Mouse (Mus musculus) cerebellum, adult 18-20 months (tissue): ENCODE data around the gene Sh3rf1.

Source experiments
- DNase-seq, 2 experiments: peaks; one replicate each; pipeline ENCODE4 v3.0.0; 2021

Gene Sh3rf1

DNA sequence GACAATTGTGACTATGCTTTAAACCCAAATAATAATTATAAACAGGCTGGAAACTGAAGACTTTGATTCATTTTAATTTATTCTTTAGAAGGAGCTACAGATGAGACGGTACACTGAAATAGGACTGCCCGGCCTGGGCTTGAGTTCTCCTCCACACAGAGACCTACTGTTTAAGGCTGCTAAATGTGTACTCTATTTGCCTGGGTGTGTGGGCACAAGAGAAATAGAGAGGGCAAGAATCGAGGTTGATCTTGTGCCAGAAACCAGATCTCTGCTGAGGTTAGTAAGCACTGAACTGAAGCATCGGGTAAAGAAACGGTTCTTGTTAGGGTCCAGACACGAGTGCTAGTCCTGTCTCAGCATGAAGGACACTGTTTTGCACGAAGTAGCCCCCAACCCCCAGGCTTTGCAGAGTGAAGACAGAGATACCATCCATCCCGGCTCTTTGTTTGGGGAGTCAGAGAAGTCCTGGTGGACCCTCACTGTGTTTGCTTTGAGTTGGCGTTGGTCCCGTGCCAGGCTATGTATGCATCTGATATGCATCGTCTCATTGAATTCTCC is 64.4 kb downstream of the Sh3rf1 start:
- DNase-seq = no peak

DNA sequence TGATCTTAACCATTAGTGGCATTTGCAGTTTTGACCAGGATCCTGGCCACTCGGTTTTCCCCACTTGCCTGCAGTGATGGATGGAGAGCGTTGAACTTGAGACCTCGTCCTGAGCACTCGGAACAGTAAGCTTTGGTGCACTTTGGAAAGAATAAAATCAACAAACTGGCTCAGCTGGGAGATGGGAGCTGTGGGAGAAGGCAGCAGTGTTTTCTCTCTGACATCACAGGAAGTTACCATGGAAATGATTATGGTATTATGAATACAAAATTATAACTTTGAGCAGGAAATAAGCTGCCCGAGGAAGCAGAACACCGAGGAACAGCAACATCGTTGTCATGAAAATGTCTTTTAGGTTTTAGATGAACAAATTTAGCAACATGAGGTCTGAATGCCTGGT is 65.0 kb downstream of the Sh3rf1 start:
- DNase-seq = no peak

DNA sequence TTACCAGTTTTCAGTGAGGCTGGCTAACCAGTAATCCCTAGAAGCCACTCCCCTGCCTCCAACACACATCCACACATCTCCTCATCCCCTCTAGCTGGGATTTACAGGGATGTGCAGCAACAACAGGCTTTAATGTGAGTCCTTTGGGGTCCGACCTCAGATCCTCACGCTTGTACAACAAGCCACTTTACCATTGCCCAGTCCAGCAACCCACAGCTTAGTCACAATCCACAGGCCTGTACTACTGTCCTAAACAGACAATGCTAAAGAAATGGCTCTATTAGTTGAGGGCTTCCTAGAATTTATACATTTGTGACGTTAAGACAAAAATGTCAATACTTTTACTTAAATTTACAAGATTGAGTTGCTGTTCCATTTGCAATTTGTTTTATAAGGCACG is 71.4 kb downstream of the Sh3rf1 start:
- no peak for DNase-seq

DNA sequence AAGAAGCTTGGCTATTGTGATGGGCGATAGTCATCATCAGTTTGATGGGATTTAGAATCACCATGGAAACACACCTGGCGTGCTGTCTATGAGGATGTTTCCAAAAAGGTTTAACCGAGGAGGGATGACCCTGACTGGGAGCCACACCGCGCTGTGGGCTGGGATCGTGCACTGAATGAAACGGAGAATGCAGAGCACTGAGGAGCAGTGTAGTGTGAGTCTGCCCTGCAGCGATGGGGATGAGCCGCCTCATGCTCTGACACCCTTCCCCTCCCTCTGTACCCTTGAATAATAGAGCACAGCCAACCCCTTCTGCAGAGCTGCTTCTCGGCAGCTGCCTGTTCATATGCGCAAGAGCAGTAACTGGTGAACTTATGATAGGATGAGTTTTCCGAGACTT is 71.8 kb downstream of the Sh3rf1 start:
- DNase-seq = no peak

DNA sequence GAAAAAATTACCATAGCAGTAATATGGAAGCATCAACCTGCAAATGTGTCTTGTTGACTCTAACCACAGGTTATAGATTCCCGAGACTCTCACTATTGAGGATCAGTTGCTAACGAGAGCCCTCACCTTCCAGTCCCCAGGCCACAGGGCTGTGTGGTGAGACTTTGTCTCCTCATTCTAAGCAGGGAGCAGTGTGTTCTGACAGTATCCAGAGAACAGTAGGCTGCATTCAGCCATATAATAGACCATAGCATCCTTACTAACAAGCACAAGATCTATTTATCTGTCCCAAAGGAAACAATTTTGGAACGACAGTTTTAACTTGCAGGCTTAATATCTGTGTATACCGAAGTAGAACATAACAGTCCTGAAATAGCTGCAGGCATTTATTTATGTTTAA is 75.2 kb downstream of the Sh3rf1 start:
- no peak for DNase-seq

DNA sequence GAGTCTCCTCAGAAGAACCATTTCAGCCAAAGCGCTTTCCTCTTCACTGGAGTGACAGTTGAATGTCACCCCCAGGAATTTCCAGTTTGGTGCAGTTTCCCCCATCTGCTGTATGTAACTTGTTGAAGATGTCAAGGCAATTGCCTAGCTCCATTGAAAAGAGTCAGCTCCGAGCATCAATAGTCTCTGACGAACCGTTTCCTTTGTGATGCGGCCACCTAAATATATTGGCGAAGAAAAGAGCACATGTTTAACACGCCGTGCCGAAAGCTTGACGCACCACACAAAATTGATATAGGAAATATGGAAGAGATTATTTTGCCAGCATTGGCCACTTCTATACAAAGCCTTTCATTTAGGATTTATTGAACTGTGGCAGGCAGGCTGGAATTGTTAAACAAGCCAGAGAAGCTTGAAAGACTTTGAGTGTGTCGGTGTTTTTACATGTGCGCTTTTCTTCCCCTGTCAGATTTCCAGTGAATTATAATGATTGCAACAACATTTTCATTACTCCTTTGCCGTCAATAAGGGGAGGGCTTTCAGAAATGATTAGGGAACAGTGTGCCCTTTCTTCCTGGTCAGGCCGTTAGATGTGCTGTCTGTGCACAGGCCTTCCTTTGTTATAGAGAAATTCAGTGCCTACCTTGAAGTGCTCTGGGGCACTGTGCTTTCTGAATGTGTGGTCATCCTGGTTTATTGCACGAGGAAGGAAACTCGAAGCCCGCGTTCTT is 77.8 kb downstream of the Sh3rf1 start:
- no peak for DNase-seq

DNA sequence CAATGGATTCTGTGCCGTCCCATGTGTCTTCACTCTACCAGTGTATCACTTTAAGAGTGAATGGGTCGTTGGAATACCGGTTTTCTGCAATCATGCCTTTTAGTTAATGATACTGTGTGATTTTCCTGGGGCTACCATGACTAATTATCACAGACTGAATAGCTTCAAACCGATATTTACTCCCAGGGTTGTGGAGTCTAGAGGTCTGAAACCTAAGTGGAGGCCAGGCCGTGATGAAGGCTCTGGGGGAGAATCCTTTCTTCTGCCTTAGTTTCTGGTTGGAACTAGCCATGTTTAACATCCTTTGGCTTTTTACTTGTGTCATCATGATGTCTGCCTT is 78.3 kb downstream of the Sh3rf1 start:
- DNase-seq = no peak

DNA sequence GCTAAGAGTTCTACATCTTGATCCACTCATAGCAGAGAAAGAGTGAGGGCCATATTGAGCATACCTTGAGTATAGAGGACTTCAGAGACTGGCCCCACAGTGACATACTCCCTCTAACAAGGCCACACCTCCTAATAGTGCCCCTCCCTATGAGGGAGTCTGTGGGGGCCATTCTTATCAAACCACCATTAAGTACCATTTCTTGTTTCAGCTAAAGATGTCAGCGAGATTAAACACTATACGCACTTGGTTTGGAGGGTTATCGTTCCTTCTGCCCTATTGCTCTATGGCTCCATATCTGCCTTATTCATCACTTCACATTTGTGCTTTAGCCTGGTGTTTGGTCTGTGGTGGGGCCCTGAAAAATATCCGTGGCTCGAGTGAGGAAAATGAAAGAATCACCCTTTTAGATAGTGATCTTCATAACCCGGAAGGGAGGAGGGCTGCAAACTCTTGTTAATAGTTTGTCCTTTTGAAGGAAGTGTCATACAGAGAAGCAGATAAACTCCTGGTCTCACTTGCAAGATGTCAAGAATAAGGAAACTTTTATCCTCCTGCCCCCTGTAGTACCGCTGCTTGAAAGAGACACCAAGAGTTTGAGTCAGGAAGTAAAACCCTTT is 81.9 kb downstream of the Sh3rf1 start:
- no peak for DNase-seq

DNA sequence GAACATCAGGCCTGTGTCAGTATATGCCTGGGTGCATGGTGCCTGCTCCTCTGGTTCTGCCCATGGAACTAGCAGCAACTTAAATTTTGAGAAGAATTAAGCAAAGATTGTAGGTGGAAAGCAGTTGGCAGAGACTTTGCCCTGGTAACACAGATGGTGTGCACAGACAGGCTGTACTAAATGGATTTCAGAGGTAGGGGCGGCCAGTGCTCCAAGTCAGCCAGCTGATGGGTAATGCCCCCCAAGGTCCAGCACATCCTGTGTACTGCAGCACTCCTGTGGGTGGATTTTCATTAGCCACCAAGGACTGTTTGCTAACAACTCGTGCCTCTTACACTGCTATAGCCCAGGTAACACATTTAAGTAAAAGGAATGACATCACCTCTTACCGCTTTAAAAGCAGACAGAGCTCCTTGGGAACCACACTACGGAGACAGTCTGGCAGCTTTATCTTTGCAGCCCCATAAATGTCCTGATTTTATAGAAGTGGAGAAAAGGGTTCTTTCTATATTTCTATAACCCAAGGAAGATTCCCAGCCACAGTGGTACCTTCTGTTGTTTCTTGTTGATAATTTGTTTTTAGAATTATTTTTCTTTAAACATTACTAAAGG is 82.9 kb downstream of the Sh3rf1 start:
- DNase-seq = no peak

DNA sequence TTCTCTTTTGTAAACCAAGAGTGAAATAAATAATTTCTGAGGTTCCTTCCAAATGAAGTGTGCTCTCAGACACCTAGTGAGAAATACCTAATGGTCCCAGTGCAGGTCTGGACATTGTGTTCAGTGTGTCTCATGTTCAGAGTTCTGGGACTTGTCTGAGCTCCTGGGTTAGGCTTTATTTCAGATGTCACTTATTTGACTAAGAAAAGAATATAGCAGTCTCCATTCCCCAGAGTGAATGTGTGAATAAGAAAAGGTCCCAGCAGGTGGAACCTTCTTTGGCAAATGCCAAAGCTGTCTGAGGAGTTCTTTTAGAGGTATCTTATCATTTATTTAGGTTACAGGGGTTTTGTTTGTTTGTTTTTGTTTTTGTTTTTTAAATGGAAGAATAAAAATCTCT is 85.2 kb downstream of the Sh3rf1 start:
- DNase-seq = no peak

DNA sequence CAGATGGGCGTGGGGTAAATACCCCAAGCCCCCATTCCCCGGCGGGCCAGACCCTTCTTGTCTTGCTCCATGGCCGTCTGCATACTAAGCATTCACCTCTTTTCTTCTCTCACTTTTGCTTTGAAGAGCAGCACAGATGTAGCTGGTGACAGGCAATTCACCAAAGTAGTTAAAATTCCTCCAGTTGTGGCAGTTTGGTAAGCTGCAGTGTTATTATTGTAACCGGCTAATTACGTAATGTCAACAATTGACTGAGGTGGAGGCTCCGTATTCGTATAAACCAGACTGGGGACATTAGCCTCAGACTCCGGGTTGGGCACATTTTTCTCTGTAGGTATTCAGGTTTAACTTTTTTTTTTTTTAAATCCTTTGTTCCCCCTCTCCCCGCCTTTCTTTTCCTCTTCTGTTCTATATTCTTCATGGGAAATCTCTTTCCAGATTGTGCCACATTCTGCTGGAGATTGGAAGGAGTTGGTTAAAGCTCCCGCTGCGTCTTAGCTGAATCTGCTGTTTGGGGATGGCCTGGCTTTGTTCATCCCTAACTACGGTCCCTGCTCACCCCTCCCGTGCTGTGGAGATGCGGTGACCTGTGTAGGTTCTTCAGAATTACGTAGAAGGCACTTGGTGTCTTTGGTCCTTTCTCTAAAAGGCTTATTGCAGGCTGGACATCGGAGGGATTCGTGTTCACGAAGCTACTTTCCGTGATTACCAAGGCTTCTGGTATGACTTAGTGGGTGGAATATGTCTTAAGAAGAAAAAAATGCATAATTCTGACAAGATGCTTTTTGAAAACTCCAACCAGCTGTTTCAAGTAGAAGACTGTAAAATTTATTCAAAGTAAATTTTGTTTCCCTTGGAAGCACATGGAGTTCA is 86.1 kb downstream of the Sh3rf1 start:
- DNase-seq = no peak

DNA sequence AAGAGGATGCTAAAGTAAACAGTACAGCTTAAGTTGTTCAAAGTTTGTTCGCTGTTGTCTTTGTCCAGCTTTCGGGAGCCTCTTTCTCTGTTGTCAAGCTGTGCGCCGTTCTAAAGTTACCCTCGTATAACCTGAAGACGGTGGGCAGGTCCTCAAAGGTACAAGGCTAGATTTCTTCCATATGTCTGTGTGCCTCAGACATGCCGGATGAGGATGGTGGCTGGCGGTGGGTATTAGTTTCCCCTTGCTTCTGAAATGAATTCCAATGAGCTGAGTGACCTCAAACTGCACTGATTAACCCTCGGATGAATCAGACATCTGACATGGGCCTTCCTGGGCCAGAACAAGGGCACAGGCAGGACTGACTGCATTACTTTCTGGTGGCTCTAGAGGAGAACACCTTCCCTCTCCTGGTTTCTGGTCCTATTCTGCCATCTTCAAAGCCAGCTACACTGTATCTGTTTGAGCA is 86.8 kb downstream of the Sh3rf1 start:
- DNase-seq = no peak

DNA sequence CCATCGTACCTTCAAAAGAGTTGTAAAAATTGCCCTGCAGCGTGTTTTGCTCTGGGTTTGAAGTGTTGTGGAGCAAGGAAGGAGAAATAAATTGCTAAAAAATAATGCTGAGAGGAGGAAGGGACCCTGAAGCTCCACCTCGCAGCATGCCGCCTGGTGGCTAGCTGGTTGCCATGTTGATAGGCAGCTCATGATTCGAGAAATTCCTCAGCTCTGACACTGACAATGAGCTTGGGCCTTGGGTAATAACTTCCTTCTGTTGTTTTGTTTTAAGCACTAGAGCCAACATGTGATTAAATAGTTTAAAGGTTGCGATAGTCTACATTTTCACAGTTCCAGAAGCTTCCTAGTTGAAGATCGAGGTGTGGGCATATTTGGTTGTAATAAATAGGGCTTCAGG is 89.3 kb downstream of the Sh3rf1 start:
- no peak for DNase-seq

DNA sequence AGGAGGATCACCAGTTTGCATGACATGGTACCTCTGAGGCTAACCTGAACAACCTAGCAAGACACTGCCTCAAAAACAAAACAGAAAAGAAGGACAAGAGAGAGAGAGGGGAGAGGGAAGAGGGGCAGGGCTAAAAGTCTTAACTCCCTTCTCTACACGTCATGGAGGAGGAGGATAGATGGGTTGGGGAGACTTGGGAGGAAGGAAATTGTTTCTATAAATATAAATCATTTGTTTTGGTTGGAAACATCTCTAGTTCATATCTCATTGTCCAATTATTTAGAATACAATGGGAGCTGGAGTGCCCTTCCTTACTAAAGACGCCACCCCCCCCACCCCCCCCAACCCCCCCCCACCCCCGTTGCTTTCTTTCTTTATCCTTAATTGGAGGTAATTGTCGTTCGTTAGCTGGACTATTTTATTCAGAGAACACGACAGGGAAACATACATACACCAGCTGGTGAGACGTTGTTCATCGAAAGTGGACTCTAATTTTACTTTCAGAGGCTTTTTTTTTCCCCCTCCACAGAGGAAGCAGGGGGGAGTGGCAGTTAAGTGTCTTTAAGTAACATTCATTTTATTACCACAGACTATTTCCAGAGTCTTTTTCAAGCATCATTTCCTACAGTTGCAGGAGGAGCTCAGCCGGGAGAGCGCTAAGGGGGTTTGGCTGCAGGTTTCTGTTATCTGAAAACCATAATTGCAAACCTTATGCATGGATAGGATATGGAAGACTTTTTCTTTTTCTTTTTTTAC is 92.5 kb downstream of the Sh3rf1 start:
- no peak for DNase-seq

DNA sequence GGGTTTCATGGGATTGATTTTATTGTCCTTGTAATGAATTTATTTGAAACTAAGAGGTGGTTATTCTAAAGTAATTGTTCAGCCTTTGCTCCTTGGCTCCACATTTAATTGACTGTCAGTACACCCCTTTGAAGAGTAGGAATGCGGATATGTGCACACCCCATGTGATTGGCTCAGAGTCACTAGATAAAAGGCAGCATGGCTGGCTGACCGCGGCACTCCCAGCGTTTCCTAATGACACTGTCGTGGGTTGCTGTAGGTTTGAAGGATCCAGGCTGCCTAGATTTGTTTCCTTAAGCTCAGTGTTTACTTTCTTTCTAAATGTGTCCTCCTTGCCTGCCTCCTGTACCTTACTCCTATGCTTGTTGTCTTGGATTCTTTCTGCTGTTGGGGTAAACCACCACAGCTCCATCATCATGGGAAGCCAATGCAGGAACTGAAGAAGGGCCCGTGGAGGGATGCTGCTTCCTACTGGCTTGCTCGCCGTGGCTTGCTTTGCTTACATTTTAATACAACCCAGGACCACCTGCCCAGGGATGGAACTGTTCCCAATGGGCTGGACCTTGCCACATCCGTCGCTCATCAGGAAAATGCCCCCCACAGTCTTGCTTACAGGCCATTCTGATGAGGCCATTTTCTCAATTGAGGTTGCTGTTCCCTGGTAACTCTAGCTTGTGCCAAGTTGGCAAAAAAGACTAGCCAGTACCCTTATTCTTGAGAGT is 93.3 kb downstream of the Sh3rf1 start:
- no peak for DNase-seq

DNA sequence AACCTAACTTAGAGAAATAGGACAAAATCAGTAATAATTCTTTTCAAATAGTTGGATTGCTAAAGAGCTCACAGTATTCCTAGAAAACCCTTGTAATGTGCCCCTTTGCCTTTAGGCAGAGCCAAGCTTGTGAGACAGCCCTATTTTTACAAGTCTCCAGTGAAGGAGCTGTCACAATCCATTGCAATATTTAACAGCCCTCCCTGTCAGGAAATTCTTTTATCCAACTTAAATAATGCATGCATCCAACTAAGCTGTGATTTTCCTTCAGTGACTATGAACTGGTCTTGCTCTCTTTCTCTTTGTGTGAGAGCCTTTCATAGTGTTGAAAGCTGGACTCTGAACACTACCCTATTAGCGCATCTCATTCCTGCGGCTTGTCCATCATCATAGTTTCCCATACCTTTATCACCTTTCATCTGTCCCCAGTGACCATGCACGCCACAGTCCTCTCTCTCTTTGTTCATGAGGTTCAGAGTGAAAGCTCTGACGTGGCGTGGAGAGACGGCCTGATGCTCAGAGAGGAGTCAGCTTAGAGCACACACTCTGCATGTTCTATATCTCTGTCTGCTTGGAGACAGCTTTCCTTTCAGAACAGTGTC is 94.0 kb downstream of the Sh3rf1 start:
- no peak for DNase-seq

DNA sequence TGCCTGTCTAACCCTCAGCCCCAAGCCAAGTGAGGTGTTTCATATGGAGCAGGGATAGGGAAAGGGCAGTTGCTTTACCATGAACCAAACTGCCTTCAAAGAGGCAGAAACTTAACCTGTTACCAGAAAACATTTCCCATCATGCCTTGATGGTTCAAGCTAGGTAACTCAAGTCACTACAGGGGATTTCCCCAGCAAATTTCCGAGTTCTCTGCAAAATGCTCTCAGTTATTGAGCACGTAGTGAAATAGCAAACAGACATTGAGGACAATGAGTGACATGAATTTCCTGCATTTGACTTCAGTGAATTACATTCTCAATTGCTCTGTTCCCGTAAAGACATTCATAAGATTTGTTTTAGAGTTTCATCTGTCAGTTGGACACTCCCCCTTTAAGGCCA is 97.5 kb downstream of the Sh3rf1 start:
- DNase-seq = no peak

DNA sequence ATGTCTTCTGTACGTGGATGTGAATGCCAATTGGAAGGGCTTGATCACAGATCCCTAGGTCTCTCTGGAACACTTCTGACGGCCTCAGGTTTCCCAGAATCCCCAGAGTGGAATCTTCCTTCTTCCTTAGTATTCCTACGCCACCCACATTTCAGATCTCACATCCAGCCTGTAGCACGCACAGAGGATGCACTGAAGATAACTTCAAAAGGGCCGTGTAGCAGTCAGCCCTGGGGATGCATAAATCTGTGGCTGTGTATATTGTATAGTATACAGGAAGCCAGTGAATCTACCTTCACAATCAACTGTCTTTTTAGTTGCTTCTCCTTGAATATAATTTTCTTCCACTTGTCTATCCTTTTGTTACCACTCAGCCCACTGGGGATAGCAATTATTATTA is 98.1 kb downstream of the Sh3rf1 start:
- no peak for DNase-seq

DNA sequence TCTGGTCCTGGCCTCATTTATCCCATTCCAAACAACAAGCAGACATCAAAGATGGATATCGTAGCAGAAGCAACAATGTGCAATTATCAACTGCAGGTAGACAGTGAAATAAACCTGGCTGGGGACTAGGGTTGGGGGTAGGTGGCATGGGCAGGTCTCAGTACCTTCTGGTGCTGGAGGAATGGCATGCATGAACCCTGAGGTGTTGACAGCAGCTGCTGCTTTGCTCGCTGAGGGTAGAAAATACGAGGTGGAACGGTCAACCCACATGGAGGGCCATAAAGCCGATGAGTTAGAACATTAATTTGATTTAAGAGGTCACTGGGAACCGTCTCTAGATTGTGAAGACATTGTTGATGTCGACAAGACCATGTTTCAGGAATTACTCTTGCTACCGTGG is 98.8 kb downstream of the Sh3rf1 start:
- DNase-seq = no peak

DNA sequence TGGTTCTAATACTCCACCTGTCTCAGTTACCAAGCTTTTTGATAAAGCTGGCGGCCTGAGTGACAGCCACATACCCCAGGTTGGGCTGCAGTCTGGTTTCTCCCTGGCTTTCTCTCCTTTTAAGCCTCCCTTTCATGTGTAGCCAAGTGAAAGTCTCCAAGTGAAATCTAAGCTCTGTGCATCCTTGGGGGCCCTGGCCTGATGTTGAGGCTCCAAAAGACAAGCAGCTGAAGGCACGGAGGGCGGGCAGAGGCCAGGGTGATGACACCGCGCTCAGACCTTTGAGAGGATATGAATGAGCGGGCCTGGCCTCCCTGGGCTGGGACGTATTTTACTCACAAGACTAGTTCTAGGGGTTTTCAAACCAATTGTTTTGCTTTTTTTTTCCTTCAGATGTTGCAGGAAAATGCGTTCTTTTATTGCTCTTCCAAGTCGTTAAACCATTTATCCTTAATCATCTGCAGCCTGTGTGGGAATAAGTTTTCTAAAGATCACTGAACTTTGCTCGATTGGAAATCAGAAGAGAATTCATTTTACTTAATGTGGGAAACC is 100.8 kb downstream of the Sh3rf1 start:
- DNase-seq = no peak
